Mouse (Mus musculus): ENCODE measurements around the gene Ficd.

GRCm38 (mm10) chr5:113725417-113725816 is 10.2 kb upstream of the Ficd start:
- TF ChIP-seq GATA1 (IDR thresholded peaks at IDR 0.05; ENCODE audit: borderline replicate concordance, low read length) (no peak), CTCF (IDR thresholded peaks at IDR 0.05; ENCODE audit: low read depth, low read length) (no peak), POLR2AphosphoS5 (IDR thresholded peaks at IDR 0.05; ENCODE audit: insufficient replicate concordance, low read depth, low read length) (no peak), TAL1 (conservative IDR thresholded peaks at IDR 0.05; ENCODE audit: low read depth, low read length) (no peak)

Data from G1E (cell line).